ENCODE assay signal across 8 mouse cellular contexts in the genomic region with DNA sequence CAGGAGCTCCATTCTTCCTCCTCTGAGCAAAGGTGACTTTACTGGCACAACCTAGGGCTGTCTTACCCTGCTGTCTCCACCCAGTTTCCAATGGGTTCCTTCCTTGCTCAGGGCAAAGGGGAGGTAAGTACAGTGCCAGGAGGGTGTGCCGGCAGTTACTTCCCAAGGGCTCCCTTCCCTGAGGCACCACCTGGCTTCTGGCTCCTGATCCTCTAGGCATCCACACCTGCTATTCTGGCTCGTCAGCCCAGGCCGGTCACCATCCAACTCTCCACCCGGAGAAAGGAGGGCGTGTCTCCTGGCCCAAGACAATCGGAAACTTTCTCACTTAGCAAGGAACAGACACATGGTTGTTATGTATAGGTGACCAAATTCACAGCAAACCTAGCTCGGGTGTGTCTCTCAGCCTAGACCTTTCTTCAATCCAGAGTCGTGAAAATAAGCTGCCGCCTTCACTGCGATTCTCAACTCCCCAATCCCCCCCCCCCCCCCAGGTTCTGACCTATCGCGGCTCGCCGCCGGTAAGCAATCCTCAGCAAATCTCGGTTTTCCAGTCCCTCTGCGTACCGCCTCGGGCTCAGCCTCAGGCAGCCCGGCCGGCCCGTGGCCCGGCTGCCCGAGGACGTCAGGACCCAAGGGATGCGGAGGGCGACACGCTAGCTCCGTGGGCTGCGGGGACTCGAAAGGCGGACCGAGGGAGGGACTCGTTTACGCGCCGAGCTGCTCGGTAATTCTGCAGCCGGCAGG. TPM values are rescaled to one million over a fixed set of nuclear protein-coding genes. Genes with fewer than 3 reads are reported as not detected.
A peak's percentile ranks its signal among the peaks of the same experiment; 100 is the strongest.
DNase-seq lines count a peak whose midpoint lies in the region; ATAC-seq lines count a peak whose summit lies in the region.

No protein-coding gene starts in this region.

- peaks cover 98% of the 10 kb centered on the region for H3K27me3 ChIP-seq in megakaryocyte, embryonic 14.5 days (replicated peaks)
- H3K27me3 ChIP-seq in embryonic facial prominence, embryonic 12.5 days = no peaks in the 10 kb centered on the region
- no peaks in the 10 kb centered on the region for H3K27me3 ChIP-seq in hindbrain, embryonic 13.5 days
- H3K27me3 ChIP-seq in limb, embryonic 15.5 days = no peaks in the 10 kb centered on the region
- H3K27me3 ChIP-seq in neural tube, embryonic 15.5 days (replicated peaks) = no peaks in the 10 kb centered on the region

- peak overlapping the region; percentile 95 for H3K4me3 ChIP-seq in megakaryocyte, embryonic 14.5 days (replicated peaks)
- peak overlapping the region; percentile 75 for H3K4me3 ChIP-seq in embryonic facial prominence, embryonic 12.5 days
- peak overlapping the region; percentile 73 for H3K4me3 ChIP-seq in hindbrain, embryonic 13.5 days
- H3K4me3 ChIP-seq in limb, embryonic 15.5 days = peak overlapping the region; percentile 77
- H3K4me3 ChIP-seq in neural tube, embryonic 15.5 days (replicated peaks) = peak overlapping the region; percentile 60

- whole genome bisulfite sequencing in embryonic facial prominence, embryonic 12.5 days = under 1% methylated on average over 39 of the region's 39 CpGs
- WGBS in hindbrain, embryonic 13.5 days = 2% methylated on average over 38 of the region's 39 CpGs
- under 1% methylated on average over 39 of the region's 39 CpGs for WGBS in limb, embryonic 15.5 days
- WGBS in neural tube, embryonic 15.5 days = under 1% methylated on average over 38 of the region's 39 CpGs

- no peak for DNase-seq in left cerebral cortex, postnatal 4 days
- DNase-seq in left cerebral cortex, postnatal 25 days (ENCODE audit: low spot score in 2 of 2) = no peak

- peak overlapping the region; percentile 88 for H3K9ac ChIP-seq in embryonic facial prominence, embryonic 12.5 days
- H3K9ac ChIP-seq in hindbrain, embryonic 13.5 days = peak overlapping the region; percentile 94
- H3K9ac ChIP-seq in limb, embryonic 15.5 days = peak overlapping the region; percentile 76
- H3K9ac ChIP-seq in neural tube, embryonic 15.5 days (replicated peaks) = peak overlapping the region; percentile 76

- H3K9me3 ChIP-seq in megakaryocyte, embryonic 14.5 days = no peaks in the 10 kb centered on the region
- H3K9me3 ChIP-seq in embryonic facial prominence, embryonic 12.5 days = no peaks in the 10 kb centered on the region
- H3K9me3 ChIP-seq in hindbrain, embryonic 13.5 days = no peaks in the 10 kb centered on the region
- H3K9me3 ChIP-seq in limb, embryonic 15.5 days = no peaks in the 10 kb centered on the region
- no peaks in the 10 kb centered on the region for H3K9me3 ChIP-seq in neural tube, embryonic 15.5 days (replicated peaks)

- peak overlapping the region; percentile 87 for H3K27ac ChIP-seq in embryonic facial prominence, embryonic 12.5 days
- peak overlapping the region; percentile 90 for H3K27ac ChIP-seq in hindbrain, embryonic 13.5 days
- H3K27ac ChIP-seq in limb, embryonic 15.5 days = peak overlapping the region; percentile 87
- peak overlapping the region; percentile 85 for H3K27ac ChIP-seq in neural tube, embryonic 15.5 days (replicated peaks)

- H3K36me3 ChIP-seq in megakaryocyte, embryonic 14.5 days (replicated peaks; ENCODE audit: low read length) = no peaks in the 10 kb centered on the region
- no peaks in the 10 kb centered on the region for H3K36me3 ChIP-seq in embryonic facial prominence, embryonic 12.5 days
- H3K36me3 ChIP-seq in hindbrain, embryonic 13.5 days = no peaks in the 10 kb centered on the region
- H3K36me3 ChIP-seq in limb, embryonic 15.5 days = no peaks in the 10 kb centered on the region
- H3K36me3 ChIP-seq in neural tube, embryonic 15.5 days = no peaks in the 10 kb centered on the region

- intact Hi-C loops in left cerebral cortex, postnatal 4 days (cut with DNase I) = no loop called here
- intact Hi-C loops in left cerebral cortex, postnatal 25 days (cut with DNase I) = no loop called here

- H3K4me2 ChIP-seq in embryonic facial prominence, embryonic 12.5 days (replicated peaks) = peak overlapping the region; percentile 78
- H3K4me2 ChIP-seq in hindbrain, embryonic 13.5 days = peak overlapping the region; percentile 83
- peak overlapping the region; percentile 75 for H3K4me2 ChIP-seq in limb, embryonic 15.5 days
- H3K4me2 ChIP-seq in neural tube, embryonic 15.5 days = peak overlapping the region; percentile 80

- peaks cover 90% of the 10 kb centered on the region for H3K4me1 ChIP-seq in megakaryocyte, embryonic 14.5 days
- peaks cover 69% of the 10 kb centered on the region for H3K4me1 ChIP-seq in embryonic facial prominence, embryonic 12.5 days
- peaks cover 96% of the 10 kb centered on the region for H3K4me1 ChIP-seq in hindbrain, embryonic 13.5 days (replicated peaks)
- peaks cover 88% of the 10 kb centered on the region for H3K4me1 ChIP-seq in limb, embryonic 15.5 days
- H3K4me1 ChIP-seq in neural tube, embryonic 15.5 days = peaks cover 93% of the 10 kb centered on the region

- ATAC-seq in megakaryocyte, adult 5-6 weeks (ENCODE audit: poor library complexity, severe bottlenecking) = no peak
- peak; percentile 25; the same call in 1 of the 2 replicates for ATAC-seq in embryonic facial prominence, embryonic 12.5 days (ENCODE audit: insufficient number of reproducible peaks, insufficient read depth, low FRiP score, low TSS enrichment)
- ATAC-seq in hindbrain, embryonic 13.5 days (ENCODE audit: low FRiP score) = peak; percentile 44
- peak; percentile 9; the same call in 1 of the 2 replicates for ATAC-seq in limb, embryonic 15.5 days (ENCODE audit: insufficient number of reproducible peaks, low FRiP score, low TSS enrichment, low read depth)
- ATAC-seq in neural tube, embryonic 15.5 days (ENCODE audit: low FRiP score) = peak; percentile 56

RNA-seq across cellular contexts. Expression of a gene that starts 12.2 kb away (rescaled TPM):
- polyA plus RNA-seq in megakaryocyte, embryonic 14.5 days (2012; ENCODE audit: insufficient read depth, low replicate concordance) = 1.1 and 1.5 TPM in 2 replicates
- 0.21 TPM in 1 of 2 replicates, not detected in the other for total RNA-seq in megakaryocyte, adult 5-6 weeks (2015)
- not detected in 2 replicates for total RNA-seq in megakaryocyte, adult 5-6 weeks (2017)
- polyA plus RNA-seq in embryonic facial prominence, embryonic 12.5 days (2016; fragmentation: Nextera tagmentation; extraction: Ambion mirVana) = 40.0 and 41.1 TPM in 2 replicates
- 55.4 and 55.6 TPM in 2 replicates for polyA plus RNA-seq in hindbrain, embryonic 13.5 days (2015; fragmentation: Nextera tagmentation; extraction: Ambion mirVana)
- polyA plus RNA-seq in limb, embryonic 15.5 days (2015; fragmentation: Nextera tagmentation; extraction: Ambion mirVana) = 35.3 and 35.4 TPM in 2 replicates
- polyA plus RNA-seq in neural tube, embryonic 15.5 days (2015; fragmentation: Nextera tagmentation; extraction: Ambion mirVana) = 41.5 and 42.8 TPM in 2 replicates
- total RNA-seq in left cerebral cortex, postnatal 4 days (2021) = 10 to 100 TPM; 58.2 to 59.7 TPM
- 10 to 100 TPM; 50.6 to 51.7 TPM for total RNA-seq in left cerebral cortex, postnatal 25 days (2021)

RNA-seq across cellular contexts. Expression of a gene that starts 40.6 kb away (rescaled TPM):
- 3.6 TPM in 1 of 2 replicates, not detected in the other for polyA plus RNA-seq in megakaryocyte, embryonic 14.5 days (2012; ENCODE audit: insufficient read depth, low replicate concordance)
- not detected in 2 replicates for total RNA-seq in megakaryocyte, adult 5-6 weeks (2015)
- total RNA-seq in megakaryocyte, adult 5-6 weeks (2017) = not detected in 2 replicates
- polyA plus RNA-seq in embryonic facial prominence, embryonic 12.5 days (2016; fragmentation: Nextera tagmentation; extraction: Ambion mirVana) = not detected in 2 replicates
- polyA plus RNA-seq in hindbrain, embryonic 13.5 days (2015; fragmentation: Nextera tagmentation; extraction: Ambion mirVana) = 3.1 TPM in 1 of 2 replicates, not detected in the other
- polyA plus RNA-seq in limb, embryonic 15.5 days (2015; fragmentation: Nextera tagmentation; extraction: Ambion mirVana) = 0.28 and 1.6 TPM in 2 replicates
- 25.6 TPM in 1 of 2 replicates, not detected in the other for polyA plus RNA-seq in neural tube, embryonic 15.5 days (2015; fragmentation: Nextera tagmentation; extraction: Ambion mirVana)
- total RNA-seq in left cerebral cortex, postnatal 4 days (2021) = not detected
- total RNA-seq in left cerebral cortex, postnatal 25 days (2021) = not detected

Comparison
In these comparisons a context has a peak if more than half of its experiments do, and no peak if none do; other contexts are left out.
1. RNA of a gene that starts 12.2 kb away (polyA plus RNA-seq): 55.4 to 55.6 TPM in hindbrain, embryonic 13.5 days, 41.5 to 42.8 TPM in neural tube, embryonic 15.5 days, 40.0 to 41.1 TPM in embryonic facial prominence, embryonic 12.5 days and 35.3 to 35.4 TPM in limb, embryonic 15.5 days; 1.1 to 1.5 TPM in megakaryocyte, embryonic 14.5 days; every median in the first group is over 10 times any median in the second.
2. Peak in every context shown above with its lines, with median percentiles within 50 percentile points of each other: H3K4me3 ChIP-seq, H3K27ac ChIP-seq, H3K4me2 ChIP-seq and H3K9ac ChIP-seq.